Mouse (Mus musculus) heart, postnatal 0 days (tissue): Measurements from ENCODE around the gene Gpr26. TPM values are rescaled to one million over a fixed set of nuclear protein-coding genes. Genes with fewer than 3 reads are reported as not detected.

Experiments used
- ATAC-seq: fragments of 200-750 bp; cut with Nextera tagmentation; 2 replicates; pipeline ENCODE4 v1.8.0; 2017; ENCODE audit warnings: low read depth, moderate number of reproducible peaks, moderate library complexity; ENCODE audit not compliant: insufficient read depth
- DNase-seq: peaks from one replicate; pipeline ENCODE4 v3.0.0-alpha.2; 2016; ENCODE audit warnings: low spot score
- H3K27ac ChIP-seq: fragments of 300-500 bp; sonication (generic); 2 replicates; pipeline ENCODE4 v1.5.1; 2014; ENCODE audit warnings: low read depth, mild to moderate bottlenecking
- H3K27me3 ChIP-seq: fragments of 300-500 bp; sonication (generic); 2 replicates; pipeline ENCODE4 v1.6.1; 2014; ENCODE audit warnings: low read length, mixed read lengths; ENCODE audit not compliant: control insufficient read depth, insufficient read depth
- H3K36me3 ChIP-seq: fragments of 300-500 bp; sonication (generic); replicated peaks from 2 replicates; pipeline ENCODE4 v1.6.1; 2014; ENCODE audit warnings: low read length, mixed read lengths; ENCODE audit not compliant: control insufficient read depth, insufficient read depth
- H3K4me1 ChIP-seq: fragments of 300-500 bp; sonication (generic); 2 replicates; pipeline ENCODE4 v1.6.1; 2014; ENCODE audit warnings: antibody characterized with exemption; ENCODE audit not compliant: control insufficient read depth, insufficient read depth
- H3K4me2 ChIP-seq: fragments of 300-500 bp; sonication (generic); 2 replicates; pipeline ENCODE4 v1.6.1; 2014; ENCODE audit warnings: low read depth, mild to moderate bottlenecking, low read length, moderate library complexity
- H3K4me3 ChIP-seq: fragments of 300-500 bp; sonication (generic); 2 replicates; pipeline ENCODE4 v1.5.1; 2014; ENCODE audit warnings: low read depth, low read length
- H3K9ac ChIP-seq: fragments of 300-500 bp; sonication (generic); replicated peaks from 2 replicates; pipeline ENCODE4 v1.6.1; 2014; ENCODE audit warnings: low read depth, low read length, mixed read lengths
- H3K9me3 ChIP-seq: fragments of 300-500 bp; sonication (generic); replicated peaks from 2 replicates; pipeline ENCODE4 v1.6.1; 2016; ENCODE audit warnings: low read length; ENCODE audit not compliant: control insufficient read depth
- CTCF ChIP-seq: IDR thresholded peaks from 2 replicates; pipeline ENCODE4 v1.5.1; 2016; ENCODE audit warnings: antibody characterized with exemption, control low read depth, low read depth
- EP300 ChIP-seq: IDR thresholded peaks from 2 replicates; pipeline ENCODE4 v1.6.1; 2016; ENCODE audit warnings: antibody characterized with exemption, low read depth
- WGBS: fragments of 180-500 bp; shearing (Covaris S2); extraction: QIAGEN DNeasy Blood & Tissue Kit; methylation state at CpG from one replicate; pipeline ENCODE4 v1.1.7; 2014; 5-methylcytosine and 5-hydroxymethylcytosine counted together
- polyA plus RNA-seq: library from polyadenylated mRNA; unstranded; fragments of >200 nt; fragmentation: Nextera tagmentation; extraction: Ambion mirVana; gene quantifications from 2 replicates; pipeline ENCODE4 v1.2.1, GENCODE M21; 2015
- total RNA-seq: library from RNA; depleted of rRNA; stranded (reverse); fragments of >200 nt; gene quantifications from 2 replicates; pipeline ENCODE4 v1.2.3, GENCODE M21; 2014; ENCODE audit warnings: low replicate concordance

Gpr26 gene
- total and polyA plus RNA-seq, 2 experiments from 2014 or later, result not detected

GRCm38 (mm10) chr7:131978609-131979008, 12.3 kb downstream of the Gpr26 start:
- H3K4me3 ChIP-seq, result no peak overlapping the region
- H3K36me3 ChIP-seq, result no peaks in the 10 kb centered on the region
- no peak overlapping the region for H3K27ac ChIP-seq
- H3K27me3 ChIP-seq, result no peaks in the 10 kb centered on the region
- ATAC-seq (no peak), DNase-seq (no peak)
- no peaks in the 10 kb centered on the region for H3K9me3 ChIP-seq
- no peak overlapping the region for H3K9ac ChIP-seq
- no peaks in the 10 kb centered on the region for H3K4me1 ChIP-seq
- 84% methylated on average over 11 of the region's 11 CpGs for WGBS
- TF ChIP-seq CTCF, result no peak
- no peak for TF ChIP-seq EP300
- H3K4me2 ChIP-seq, result no peak overlapping the region

DNA sequence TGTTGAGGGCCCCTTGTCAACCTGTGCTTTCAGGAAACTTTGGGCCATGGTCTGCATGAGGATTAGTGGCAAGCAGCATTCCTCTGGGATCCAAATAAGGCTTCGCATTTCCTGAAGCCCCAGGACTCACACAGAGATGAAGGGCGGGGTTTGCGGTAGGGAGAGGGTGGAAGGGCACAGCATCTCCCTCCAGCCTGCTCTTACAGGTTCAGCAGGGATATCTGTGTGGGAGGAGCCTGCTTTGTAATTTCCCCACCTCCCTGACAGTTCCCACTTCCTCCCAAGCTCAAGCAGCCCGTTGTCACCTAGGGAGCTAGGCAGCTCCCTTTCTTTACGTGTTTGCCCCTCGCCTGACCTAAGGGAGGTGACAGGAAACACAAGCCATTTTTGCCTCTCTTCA, 22.8 kb downstream of the Gpr26 start:
- Histone ChIP-seq H3K36me3 (no peaks in the 10 kb centered on the region), H3K4me1 (no peaks in the 10 kb centered on the region), H3K27ac (no peak overlapping the region), H3K4me2 (no peak overlapping the region), H3K27me3 (no peaks in the 10 kb centered on the region), H3K9ac (no peak overlapping the region), H3K9me3 (no peaks in the 10 kb centered on the region), H3K4me3 (no peak overlapping the region)
- WGBS, result 14% methylated on average over 6 of the region's 6 CpGs
- DNase-seq (no peak), ATAC-seq (no peak)
- no peak for TF ChIP-seq EP300
- TF ChIP-seq CTCF, result no peak

GRCm38 (mm10) chr7:131992226-131992625, 26.0 kb downstream of the Gpr26 start:
- Histone ChIP-seq H3K4me1 (no peaks in the 10 kb centered on the region), H3K27ac (no peak overlapping the region), H3K9me3 (no peaks in the 10 kb centered on the region), H3K36me3 (no peaks in the 10 kb centered on the region), H3K4me3 (no peak overlapping the region), H3K27me3 (no peaks in the 10 kb centered on the region), H3K4me2 (no peak overlapping the region), H3K9ac (no peak overlapping the region)
- DNase-seq, result no peak
- ATAC-seq, result no peak
- WGBS, result 48% methylated on average over 1 of the region's 1 CpGs
- TF ChIP-seq CTCF (no peak), EP300 (no peak)

DNA sequence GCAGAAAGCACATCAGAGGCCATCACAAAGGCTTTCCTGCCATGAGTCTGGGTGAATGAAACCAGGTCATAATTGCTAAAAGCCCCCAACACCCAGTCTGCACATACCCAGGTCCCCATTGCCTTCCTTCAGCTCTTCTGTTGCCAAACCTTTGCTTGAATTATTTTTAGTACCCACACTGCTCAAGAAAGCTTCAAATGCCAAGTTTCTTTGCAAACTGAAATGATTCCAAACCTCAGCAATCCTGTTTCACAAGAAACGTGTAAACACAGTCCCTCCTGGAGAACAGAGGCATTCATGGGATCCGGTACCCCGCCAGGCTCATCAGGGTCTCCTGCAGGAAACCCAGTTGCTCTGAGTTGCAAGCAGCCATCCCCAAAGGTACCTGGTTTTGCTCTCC, 26.6 kb downstream of the Gpr26 start:
- H3K4me2 ChIP-seq, result no peak overlapping the region
- no peaks in the 10 kb centered on the region for H3K4me1 ChIP-seq
- ATAC-seq (no peak), DNase-seq (no peak)
- H3K27ac ChIP-seq, result no peak overlapping the region
- no peaks in the 10 kb centered on the region for H3K36me3 ChIP-seq
- H3K4me3 ChIP-seq, result no peak overlapping the region
- H3K27me3 ChIP-seq, result no peaks in the 10 kb centered on the region
- TF ChIP-seq EP300 (no peak), CTCF (no peak)
- 64% methylated on average over 3 of the region's 3 CpGs for WGBS
- H3K9ac ChIP-seq, result no peak overlapping the region
- no peaks in the 10 kb centered on the region for H3K9me3 ChIP-seq

DNA sequence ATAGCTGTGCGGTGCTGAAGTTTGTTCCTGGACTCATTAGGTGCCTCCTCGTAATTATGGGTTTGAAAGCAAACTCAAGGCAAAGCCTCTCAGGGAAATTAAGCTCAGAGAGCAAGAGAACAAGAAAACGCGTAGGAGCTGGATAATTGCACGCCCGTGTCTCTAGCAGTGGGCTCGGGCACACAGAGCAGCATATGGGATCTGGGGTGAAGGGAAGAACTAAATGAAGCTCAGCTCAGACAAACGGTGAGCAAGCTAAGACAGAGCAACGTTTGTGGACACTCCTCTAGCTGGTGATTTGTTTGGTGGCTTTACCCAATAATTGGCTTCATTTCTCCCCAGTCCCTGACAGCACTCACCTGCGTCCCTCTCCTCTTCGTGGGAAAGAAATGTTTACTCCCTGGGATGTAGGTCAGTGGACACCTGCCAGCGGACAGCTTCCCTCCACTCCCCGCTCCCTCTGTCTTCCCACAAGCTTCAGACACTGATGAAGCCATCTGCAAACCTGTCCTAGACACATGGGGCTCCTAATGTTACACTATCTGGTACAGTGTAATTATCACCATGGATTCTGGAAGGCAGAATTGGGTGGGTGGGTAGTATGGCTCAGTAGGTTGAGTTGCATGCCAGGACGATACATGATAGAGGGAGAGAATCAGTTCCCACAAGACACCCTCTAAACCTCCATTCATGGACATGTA, 39.9 kb downstream of the Gpr26 start:
- Histone ChIP-seq H3K9me3 (no peaks in the 10 kb centered on the region), H3K4me3 (no peak overlapping the region), H3K36me3 (no peaks in the 10 kb centered on the region), H3K9ac (no peak overlapping the region), H3K4me2 (no peak overlapping the region), H3K27ac (no peak overlapping the region), H3K4me1 (no peaks in the 10 kb centered on the region), H3K27me3 (no peaks in the 10 kb centered on the region)
- TF ChIP-seq CTCF (no peak), EP300 (no peak)
- DNase-seq (no peak), ATAC-seq (no peak)
- WGBS, result 76% methylated on average over 14 of the region's 14 CpGs

DNA sequence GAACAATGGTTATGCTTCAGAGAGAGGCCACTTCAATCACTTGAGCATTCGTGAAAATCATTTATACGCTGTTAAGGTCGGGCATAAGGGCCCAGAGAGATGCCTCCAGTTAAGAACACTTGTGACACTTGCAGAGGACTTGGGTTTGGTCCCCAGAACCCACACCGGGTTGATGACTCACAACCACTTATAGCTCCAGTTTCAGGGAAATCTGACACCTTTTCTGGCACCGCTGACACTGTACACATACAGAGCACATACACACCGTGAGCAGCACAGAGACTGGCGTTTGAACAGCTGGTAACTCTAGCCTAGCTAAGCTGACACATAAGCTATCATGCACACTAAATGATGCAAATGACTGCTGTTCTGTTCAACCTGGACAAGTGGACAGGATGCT, 42.7 kb downstream of the Gpr26 start:
- ATAC-seq (no peak), DNase-seq (no peak)
- H3K9ac ChIP-seq, result no peak overlapping the region
- TF ChIP-seq EP300 (no peak), CTCF (no peak)
- no peak overlapping the region for H3K27ac ChIP-seq
- no peaks in the 10 kb centered on the region for H3K36me3 ChIP-seq
- no peaks in the 10 kb centered on the region for H3K4me1 ChIP-seq
- H3K4me2 ChIP-seq, result no peak overlapping the region
- H3K9me3 ChIP-seq, result no peaks in the 10 kb centered on the region
- H3K4me3 ChIP-seq, result no peak overlapping the region
- 71% methylated on average over 7 of the region's 7 CpGs for WGBS
- no peaks in the 10 kb centered on the region for H3K27me3 ChIP-seq
